Mouse (Mus musculus) liver, embryonic 18 days (tissue): ENCODE measurements around the gene Slc7a12. TPM values are rescaled to one million over a fixed set of nuclear protein-coding genes. Genes with fewer than 3 reads are reported as not detected.

Experiments used
- polyA plus RNA-seq: library from polyadenylated mRNA; depleted of rRNA; stranded (reverse); fragments of >200 nt; gene quantifications from 2 replicates; pipeline ENCODE4 v1.2.3, GENCODE M21; 2012; rRNA removed

The Slc7a12 gene
- polyA plus RNA-seq = not detected in 2 replicates

DNA sequence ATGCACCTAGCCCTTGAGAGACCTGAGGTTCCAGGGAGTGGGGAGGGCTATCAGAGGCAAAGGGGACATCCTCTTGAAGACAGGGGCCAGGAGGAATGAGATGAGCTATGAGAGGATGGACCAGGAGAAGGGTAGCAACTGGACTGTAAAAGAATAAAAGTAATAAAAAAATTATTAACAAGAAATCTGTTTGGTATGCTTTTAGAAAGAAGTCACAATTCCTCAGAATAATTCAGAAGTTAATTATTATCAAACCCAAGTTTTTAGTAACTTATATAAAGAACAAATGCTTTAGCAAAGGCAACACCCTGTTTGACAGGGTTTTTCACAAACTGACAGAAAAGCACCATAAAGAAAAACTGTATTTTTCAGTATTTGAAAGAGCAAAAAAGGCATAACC lies at the start of gene Slc7a12:
Slc7a12 (plus strand) TSS at position 301 of the 400 bp plus-strand sequence.

Other genes with a start within 250 kb of the Slc7a12 start
- gene 1810022K09Rik, start 130.6 kb downstream of the Slc7a12 start, polyA plus RNA-seq = 64.9 and 69.5 TPM in 2 replicates
- 1.6 and 1.7 TPM in 2 replicates for gene Car13, start 161.0 kb downstream of the Slc7a12 start, polyA plus RNA-seq